Mouse (Mus musculus) right cerebral cortex, postnatal 10 days (tissue): ENCODE measurements at regions not wholly inside any gene's neighbourhood (a gene's known extent, or its start where the extent isn't known, plus 50 kb on each side); places are given as distances from the start of the nearest gene placed in this dataset.
A peak's percentile ranks its signal among the peaks of the same experiment; 100 is the strongest.

ENCODE experiments used
- DNase-seq, 2 experiments: peaks; one replicate each; pipeline ENCODE4 v3.0.0; 2021; ENCODE audit warnings: low spot score in 2 of 2

DNA sequence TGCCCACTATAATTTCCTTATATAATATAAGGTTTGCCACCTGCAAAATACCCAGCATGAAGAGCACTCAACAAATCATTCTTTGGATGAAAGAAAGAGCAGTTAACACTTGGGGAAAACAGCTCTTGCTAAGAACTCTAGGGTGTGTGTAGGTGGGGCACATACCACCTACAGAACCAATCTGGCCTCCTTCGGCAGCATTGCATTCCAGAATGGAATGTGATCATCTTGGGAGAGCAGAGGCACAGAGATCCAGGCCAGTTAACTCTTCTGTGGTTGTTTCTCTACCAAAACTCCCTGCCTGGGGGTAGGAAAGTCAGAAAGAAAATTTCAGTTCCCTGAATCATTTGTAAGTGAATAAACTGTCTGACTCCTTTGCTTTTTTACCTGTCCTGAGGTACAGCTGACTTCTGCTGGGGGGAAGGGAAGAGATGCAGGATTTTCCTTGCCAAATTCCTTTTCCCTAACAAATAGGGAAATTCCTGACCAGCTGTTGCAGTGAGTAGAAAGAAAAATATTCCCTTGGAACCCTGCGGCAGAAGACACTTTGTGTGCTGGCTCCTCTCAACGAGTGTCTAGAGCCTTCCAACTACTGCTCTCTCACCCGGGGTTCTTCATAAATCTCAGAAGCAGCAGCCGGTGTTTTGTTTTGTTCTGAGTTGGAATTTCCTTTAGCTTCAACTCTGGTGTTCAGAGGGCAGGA is 112.8 kb upstream of the Frmd6 start:
- DNase-seq = no peak

DNA sequence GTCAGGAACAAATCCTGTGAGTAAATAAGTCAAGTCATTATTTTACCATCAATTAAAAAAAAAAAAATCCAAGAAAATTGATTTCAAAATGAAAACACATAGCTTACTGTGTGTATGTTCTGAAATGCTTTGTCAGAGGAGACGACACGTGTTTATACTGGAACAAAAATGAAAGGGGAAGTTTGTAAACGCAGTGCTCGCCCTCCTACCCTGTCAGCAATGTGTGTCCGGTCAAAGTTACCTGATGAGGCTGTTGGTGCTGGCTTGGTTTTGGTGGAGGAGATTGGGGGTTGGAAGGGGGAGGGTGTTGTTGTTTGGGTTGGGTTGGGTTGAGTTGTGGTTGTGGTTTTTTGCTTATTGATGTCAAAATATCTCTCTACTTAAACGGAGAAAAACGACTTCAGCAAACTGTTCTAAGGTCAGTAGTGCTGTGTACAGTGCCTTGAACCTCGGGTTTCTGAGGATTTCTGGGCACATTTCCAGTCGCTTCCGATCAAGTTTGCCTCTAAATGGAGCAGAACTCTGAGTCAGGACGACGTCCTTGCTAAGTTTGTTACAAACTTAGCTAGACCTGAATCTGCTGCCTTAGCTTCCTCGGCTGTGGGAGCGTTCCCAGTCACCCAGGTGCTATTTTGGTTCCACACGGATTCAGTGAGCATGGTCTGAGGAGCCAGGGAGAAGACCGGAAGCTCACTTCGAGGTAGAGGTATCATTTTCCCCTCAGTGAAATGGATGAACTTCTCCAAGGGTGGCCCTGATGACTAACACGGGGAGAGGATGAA is 111.6 kb upstream of the Frmd6 start:
- DNase-seq = no peak

DNA sequence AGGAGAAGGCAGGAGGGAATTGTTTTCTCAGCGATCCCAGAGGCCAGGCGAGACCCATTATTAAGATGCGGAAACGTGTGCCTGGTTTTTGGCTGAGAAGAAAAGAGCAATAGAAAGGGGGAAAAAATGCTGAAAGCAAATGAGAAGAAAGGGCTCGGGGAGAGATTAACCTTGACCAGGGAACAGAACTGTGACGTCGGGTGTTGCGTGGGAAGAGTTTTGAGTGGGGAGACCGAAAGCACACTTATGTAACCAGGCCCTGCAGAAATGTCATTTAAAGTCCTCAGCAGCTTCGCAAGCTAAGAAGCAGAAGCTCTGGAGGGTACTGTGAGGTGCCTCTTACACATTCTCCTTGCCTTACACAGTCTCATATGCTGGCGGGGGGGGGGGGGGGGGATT is 111.0 kb upstream of the Frmd6 start:
- peak; percentile 47 to 50 for DNase-seq

DNA sequence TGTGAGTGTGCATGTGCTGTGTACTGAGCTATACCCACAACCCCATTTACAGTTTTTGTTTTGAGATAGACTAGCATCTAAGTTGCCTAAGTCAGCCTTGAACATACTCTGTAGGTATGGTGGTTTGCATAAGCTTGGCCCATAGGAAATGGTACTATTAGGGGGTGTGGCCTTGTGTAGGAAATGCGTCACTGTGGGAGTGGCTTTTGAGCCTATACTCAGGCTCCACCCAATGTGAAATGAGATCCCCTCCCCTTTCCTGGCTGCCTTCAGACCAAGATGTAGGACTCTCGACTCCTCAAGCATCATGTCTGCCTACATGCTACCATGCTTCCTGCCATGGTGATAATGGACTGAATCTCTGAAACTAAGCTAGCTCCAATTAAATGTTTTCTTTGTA is 109.5 kb upstream of the Frmd6 start:
- DNase-seq = no peak

DNA sequence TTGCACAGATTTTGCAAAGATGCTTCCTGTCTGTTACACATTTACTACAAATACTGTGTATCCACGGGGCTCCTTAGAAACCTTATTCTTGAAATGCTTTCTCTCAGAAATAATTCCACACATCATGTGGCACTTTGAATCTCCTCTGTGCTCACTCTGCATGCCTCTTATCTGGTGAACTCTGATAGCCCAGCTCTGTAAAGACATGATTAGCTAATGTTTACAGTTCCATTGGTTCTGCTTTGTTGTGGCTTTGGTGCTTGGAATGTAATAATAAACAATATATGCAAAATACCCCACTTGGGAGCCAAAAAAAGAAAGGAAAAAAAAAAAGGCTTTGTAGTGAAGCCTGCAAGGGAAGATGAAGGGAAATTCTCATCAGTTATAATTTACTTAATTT is 106.7 kb upstream of the Frmd6 start:
- DNase-seq = no peak

DNA sequence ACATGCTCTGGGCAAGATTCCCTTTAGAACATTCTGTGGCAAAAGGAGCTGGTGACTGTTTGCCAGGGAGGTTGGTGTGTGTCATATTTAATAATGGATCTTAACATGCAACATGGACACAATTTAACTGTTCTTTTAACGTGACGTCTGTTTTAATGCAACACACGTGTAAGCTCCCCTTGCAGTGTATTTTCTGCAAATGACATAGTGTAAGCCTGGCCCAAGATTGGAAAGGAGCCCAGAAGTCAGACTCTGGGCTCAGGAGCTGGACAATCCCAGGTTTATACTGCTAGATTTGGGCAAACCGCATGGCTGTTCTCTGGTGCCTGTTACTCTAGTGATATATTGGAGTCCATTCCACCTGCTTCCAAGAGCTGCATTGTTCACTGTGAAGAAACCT is 106.1 kb upstream of the Frmd6 start:
- peak in 1 of 2 experiments; percentile 29 for DNase-seq

DNA sequence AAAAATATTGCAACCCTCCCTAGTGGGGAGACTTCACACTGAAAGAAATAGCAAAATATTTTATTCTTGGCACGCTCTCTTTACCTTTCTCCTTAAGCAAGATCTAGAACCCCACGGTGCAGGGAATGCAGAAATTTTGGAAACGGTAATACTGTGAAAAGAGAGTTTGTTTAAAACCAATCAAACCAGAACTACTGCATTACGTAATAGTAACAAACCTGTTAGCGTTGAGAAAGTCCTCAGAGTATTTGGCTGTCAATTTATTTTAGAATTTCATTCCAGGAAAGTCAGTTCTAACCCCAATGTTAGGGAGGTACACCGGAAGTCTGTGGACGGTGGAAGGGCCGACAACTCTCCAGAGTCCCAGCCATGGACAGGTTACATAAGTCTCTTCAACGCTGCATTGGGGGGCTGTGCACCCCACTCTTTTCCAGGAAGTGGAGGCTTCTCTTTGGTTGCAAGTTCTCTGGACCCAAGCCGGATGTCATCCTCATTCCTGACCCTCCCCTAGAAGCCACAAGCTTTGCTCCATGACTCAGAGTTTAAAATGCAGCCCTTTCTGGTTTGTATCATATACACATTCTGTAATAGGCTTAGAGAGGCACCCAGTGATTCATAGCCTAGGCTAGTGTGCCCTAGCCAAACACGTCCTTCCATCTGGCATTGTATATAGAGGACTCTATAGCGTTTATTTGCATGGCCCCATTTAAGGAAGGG is 105.0 kb upstream of the Frmd6 start:
- peak in 1 of 2 experiments; percentile 18 for DNase-seq

DNA sequence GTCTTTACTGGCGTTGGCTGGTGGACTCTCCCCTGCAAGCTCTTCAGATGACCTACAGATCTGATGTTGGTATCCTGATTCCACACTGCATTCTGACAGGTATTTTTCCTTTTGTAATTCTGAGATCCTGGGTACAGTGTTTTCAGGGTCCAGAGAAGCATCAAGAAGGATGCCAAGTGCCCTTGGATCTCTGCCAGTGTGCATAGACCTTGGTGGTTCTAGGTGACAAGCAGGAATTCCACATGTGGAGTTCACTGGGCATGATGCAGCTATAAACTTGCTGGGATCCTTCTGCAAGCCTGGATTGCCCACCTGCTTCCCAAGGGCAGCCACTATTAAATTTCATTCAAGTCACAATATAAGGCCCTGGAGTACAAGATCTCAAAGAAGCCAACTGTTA is 100.0 kb upstream of the Frmd6 start:
- DNase-seq = no peak

DNA sequence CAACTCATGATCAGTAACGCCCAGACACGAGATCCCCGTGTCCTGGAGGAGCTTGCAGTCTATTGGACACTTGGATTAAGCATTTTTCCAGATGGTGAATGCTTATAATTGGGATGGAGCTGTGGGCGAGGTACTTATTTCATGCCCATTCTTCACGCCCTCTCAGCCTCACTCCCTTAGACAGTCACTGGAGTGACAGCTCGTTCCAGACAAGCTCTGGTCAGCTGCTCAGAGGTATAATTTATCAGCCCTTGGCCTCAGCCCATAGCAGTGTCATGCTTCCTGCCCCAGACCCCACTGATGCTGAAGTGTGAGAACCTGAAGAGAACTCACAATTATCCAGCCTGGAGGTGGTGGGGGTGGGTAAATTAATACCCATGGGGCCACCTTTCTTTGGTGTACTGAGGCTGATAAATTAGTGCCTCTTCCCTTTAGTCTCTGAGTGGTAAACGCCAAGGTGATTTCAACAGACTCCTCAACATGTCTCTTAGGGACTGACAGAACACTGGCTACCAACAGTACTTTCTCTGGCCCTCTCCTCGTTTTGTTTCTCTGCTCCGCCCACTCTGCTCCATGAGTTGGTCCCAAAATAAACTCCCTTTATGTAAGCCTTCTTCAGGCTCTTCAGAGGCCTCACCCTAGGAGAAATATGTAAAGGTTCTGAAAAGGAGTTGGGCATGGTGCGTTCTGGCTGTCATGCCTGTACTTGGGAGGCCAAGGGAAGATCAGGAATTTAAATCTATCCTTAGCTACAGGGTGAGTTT is 97.6 kb upstream of the Frmd6 start:
- no peak for DNase-seq

DNA sequence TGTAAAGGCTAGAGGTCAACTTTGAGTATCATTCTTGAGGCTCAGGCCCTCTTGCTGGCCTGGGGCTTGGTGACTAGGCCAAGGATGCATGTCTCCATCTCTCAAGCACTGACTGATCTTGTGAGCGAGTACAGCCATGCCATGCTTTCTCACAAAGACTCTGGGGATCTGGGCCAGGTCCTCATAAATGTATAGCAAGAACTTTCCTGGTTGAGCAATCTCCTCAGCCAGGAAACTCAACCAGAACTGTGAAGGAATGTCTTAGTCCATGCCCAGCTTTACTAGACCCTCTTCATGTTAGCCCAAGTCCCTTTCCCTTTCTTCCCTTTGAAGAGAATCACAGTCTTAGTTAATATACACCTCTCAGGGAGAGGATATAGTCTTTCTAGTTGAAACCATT is 96.9 kb upstream of the Frmd6 start:
- DNase-seq = no peak

DNA sequence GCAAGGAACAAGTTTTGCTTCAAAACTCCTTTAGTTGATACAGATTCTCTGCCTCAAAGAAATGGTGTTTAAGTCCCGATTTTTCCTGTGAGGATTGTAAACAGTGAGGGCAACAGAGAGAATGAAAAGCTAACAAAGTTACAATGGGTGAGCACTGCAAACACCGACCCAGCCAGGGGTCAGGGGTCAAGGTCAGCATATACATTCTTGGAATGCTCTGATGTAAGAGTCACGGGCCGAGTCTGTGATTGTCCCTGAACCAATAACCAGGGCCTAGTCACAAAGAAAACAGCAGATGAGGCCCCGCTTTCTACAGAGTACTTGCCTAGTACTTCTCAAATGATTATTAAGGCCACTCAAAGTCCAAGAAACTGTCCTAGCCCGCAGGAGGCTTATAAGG is 95.4 kb upstream of the Frmd6 start:
- DNase-seq = no peak

DNA sequence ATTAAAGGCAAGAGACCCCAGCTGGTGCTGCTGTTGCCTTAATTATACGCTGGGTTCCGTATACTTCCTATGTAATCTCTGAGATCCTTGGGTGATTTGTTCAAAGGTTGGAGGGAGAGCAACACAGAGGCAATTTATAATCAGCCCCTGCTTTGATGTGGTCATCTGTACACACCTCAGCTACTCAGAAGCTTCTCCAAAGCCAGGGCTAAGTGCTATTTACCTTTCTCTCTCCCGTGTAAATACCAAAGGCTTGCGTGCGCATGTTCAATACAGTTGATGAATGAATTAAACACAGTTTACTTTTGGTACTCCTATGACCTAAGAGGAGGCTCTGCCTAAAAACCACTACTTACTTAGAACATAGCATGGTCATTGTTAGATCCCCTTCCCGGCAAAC is 93.8 kb upstream of the Frmd6 start:
- DNase-seq = no peak

DNA sequence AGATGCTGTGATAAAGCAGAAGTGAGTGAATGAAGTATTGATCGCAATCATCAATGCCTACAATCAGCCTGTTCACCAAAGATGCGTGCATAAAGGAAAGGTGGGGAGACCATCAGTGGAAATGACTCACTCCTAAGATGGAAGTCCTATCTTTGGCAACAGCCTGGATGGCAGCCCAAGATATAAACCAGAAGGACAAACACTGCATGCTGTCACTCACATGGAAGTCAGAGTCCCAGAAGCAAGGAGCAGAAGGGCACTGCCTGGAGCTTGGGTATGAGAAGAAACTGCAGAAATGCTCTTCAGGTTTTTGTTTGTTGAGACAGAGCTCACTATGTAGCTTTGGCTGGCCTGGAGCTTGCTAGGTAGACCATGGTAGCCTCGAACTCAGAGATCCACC is 92.7 kb upstream of the Frmd6 start:
- no peak for DNase-seq

DNA sequence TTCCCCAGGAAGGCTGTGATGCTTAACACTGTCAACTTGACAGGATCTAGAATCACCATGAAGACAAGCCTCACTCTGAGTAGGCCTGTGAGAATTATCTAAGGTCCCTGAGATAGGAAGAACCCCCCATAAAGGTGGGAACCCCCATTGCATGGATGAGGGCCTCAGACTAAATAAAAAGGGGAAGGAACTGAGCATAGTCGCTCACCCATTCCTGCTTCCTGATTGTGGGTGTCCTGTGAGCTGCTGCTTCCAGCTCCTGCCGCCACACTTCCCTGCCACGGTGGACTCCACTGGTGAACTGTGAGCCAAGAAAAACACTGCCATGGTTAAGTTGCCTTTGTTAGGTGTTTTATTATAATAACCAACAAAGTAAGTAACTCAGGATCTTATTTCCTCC is 86.8 kb upstream of the Frmd6 start:
- no peak for DNase-seq

DNA sequence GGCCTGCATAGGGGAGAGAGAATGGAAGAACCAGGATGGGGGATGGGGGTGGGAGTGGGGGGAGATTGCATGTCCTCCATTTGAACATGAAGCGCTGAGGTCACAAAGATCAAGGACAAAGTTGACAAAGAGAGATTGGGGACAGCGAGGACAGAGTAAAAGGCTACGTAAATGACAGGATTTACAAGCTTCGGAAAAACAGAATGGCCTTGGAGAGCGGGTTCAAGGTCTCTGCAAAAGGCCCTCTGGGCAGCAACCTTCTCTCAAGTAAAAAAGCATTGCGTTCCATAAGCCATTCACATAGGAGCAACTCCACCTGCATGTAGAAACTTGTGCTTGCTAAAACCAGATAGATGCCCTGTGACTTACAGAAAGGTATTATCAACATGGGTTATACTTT is 86.0 kb upstream of the Frmd6 start:
- DNase-seq = no peak

DNA sequence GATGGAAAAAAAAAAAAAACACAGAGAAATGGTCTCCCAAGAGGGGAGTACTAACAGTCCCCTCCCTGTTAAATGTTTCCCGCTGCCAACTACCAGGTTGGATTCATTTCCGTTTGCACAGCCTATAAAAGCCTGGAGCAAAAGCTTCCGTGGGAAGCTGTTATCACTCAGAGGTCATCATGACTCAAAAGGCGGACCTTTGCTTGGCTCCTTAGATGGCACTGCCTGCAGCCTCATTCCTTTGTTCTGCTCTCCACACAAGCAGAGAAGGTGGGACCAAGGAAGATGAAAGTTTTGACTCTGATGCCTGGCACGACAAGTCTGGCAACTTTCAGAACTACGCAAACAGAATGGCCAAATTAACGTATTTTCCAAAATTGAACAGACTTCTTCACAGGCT is 85.5 kb upstream of the Frmd6 start:
- no peak for DNase-seq

DNA sequence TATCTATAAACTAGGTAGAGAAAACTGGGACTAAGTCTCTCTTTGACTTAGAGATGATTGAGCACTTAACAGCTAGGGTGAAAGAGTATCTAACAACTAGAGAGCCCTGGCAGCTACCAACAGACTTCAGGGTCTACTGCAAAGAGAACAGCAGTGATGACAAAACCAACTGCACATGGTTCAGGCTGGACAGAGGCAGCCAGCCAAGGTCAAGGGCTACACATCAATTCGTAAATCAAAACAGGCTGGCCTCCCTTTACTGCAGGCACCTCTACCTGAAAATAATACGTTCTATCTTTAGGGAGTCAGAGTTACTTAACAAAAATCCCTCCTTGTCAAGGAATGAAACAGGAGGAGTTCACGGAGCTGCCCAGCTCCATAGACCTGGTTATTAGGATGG is 82.5 kb upstream of the Frmd6 start:
- DNase-seq = no peak

DNA sequence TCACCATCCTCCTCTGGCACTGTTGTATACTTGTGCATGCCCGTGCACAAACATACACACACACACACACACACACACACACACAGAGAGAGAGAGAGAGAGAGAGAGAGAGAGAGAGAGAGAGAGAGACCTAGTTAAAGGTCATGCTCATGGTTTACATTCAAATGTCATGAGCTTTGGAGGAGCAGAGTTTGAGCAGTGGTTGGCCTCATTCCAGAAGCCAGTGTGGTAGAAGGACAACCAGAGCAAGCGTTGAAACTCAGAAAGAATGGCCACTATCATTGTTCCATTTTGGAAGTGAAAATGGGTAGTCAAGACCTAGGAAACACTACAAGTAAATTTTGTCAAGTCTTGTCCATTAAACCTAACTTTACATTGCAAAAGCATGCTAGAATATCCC is 79.6 kb upstream of the Frmd6 start:
- DNase-seq = no peak

DNA sequence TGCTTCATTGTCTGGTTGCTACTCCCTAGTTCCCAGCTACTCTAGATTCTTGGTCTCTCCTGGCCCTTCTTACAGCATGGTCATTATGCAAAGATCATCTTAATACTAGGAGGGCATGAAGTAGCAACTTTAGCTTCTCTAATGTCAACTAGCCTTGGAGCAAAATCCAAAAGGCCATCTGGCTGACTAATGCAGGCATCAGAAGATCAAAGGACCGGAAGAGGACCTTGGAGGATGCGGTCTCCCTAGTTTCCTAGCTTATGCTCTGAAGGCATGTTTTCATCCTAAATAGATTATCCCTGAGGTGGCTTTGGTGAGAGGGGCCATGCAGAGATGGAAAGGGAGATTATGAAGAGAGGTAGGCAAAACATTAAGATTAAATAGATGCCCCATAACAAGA is 75.7 kb upstream of the Frmd6 start:
- DNase-seq = no peak

DNA sequence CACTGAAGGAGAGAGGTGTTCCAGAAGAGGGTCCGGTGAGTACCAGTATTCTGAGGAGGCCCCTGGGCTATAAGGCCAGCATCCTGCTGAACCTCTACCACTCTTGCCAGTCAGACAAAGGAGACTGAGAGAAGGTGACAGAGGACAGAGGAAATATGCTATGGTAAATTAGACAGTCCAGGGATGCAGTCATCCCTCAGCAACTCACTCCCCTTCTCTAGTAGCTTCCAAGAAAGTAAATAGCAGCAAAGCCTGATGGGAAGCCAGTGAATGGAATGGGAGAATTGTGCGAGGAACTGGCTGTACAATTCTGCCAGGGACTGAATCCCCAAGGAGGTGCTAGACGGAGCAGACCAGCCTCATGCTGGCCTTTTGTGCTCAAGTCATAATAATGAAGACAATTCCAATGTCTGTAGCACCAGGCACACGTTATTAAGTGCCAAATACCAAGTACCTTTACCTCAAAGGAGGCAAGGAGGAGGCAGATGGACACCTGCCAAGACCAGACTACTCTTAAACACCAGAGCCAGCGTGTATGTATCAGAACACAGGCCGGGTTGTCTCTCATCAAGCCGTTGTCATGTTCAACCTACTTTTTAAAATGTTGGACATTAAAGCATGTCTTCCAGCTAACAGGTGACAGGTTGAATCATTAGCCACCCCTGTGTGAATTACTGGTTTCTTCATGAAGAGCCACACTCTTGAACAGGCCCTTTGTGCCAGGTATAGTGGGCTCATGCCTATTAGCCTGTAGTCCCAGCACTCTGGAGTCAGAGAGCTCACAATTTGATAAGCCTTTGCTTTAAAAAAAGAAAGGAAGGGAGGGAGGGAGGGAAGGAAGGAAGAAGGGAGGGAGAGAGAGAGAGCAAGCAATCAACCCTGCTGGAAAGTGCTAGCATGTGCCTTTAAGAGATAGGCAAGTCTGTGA is 74.4 kb upstream of the Frmd6 start:
- DNase-seq = no peak

DNA sequence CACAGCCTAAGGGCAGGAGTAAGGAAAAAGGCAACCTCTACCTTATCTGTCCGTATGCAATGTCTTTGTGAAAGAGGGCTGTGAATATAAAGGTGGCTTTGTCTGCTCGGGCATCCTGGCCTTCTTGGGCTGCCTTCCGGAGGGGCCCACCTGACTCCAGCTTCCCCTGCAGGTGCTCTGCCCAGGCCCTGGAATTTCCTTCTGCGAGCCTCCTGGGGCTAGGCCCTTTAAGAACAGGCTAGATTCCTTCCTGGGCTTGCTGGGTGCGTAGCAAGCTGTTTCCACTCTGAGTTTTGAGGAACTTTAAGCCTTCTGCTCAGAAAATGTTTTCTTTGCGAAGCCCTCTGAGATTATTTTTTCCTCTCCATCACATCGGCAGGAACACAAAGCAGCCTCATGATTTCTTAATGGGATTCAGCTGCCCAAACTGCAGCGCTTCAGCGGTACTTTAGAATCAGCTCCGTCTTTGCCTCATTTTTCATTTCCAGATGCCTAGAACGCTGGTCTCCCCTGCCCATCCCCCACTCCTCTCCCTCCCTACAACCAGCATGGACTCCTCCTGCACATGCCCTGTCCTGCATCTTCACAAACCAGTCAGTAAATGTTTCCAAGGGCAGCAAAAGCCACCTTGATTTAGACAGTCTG is 72.9 kb upstream of the Frmd6 start:
- peak; percentile 56 to 62 for DNase-seq
